Mouse (Mus musculus) cerebral cortex, adult 2 months (tissue): ENCODE results near the gene Theg.

ENCODE experiments used
- WGBS: fragments of 180-500 bp; shearing (Covaris S2); methylation state at CpG from one replicate; pipeline ENCODE4 v1.1.7; 2018; 5-methylcytosine and 5-hydroxymethylcytosine counted together

Gene Theg

DNA sequence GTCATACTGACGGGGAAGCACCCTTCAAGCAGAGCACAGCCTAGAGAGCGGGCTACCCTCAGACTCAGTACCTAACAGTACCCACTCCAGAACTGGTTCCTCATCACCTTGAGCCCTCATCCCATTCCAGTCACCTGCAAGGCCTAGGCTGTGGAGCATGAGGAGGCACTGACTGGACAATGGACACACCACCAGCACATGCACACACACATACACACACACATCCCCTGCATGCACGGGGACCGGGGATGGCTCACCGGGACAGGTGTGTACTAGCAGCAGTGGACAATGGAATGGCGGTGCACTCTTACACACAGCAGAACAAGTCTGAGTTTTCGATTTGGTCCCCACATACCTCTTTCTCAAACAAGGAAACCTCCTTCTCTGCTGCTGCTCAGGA lies 49.9 kb downstream of the Theg start:
- whole genome bisulfite sequencing, result 94% methylated on average over 7 of the region's 7 CpGs

DNA sequence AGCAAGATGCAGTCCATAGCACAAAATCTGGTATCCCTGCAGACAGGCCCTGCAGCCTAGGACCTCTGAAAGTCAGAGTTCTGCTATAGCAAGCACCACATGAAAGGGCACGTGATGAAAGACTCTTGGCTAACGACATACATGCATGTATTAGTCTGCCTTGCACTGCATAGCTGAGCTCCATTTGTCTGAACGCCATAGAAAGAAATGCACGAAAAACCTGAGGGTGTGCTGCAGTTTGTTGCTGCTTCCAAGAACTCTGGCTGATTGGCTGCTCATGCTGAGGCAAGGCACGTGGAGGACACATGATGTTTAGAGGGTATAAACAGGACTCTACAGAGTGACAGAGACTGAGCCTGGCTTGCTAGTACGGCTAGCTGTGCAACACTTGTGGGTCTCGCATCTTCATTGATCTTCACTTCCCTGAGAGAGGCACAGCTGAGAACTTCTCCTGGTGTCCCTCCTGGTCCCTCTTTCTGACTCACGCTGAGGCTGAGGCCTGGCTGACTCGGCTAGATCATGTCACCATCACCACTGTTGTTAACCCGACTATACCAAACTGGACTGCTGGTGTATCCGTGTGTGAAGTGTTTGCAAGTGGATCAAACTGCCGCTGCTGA lies 50.6 kb downstream of the Theg start:
- WGBS, result 72% methylated on average over 12 of the region's 12 CpGs

DNA sequence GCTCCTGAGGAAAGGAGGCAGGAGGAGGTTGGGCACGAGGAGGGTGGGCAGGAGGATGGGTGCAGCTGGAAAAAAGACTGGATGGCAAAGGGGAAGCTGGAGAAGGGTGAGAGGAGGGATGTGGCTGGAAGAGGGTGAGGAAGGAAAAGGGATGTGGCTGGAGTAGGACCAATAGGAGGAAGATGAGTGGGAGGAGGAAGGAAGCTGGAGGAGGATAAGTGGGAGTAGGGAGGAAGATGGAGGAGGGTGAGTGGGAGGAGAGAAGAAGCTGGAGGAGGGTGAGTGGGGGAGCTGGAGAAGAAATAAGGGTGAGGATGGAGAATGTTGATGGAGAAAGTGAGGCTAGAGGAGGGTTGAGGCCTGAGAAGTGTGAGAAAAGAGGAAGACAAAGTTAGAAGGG lies 51.7 kb downstream of the Theg start:
- 63% methylated on average over 1 of the region's 1 CpGs for WGBS

DNA sequence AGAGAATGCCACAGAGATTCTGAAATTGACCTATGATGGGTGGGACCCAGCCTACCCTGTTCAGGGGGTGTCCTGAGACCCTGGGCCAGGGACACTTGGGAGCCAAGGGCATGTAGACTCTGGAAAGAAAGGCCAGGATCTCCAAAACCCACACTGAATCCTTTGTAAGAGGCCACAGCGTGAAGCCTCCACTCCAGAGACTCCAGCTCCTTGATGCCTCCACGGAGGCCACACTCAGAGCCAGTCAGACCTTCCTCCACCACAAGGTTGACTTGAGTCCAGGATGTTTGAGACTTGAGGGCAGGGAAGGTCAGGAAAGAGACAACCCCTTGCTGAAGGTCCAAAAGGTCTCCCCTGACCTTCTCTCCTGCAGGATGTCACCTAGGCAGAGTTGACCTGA lies 52.7 kb downstream of the Theg start:
- WGBS, result 91% methylated on average over 2 of the region's 2 CpGs

DNA sequence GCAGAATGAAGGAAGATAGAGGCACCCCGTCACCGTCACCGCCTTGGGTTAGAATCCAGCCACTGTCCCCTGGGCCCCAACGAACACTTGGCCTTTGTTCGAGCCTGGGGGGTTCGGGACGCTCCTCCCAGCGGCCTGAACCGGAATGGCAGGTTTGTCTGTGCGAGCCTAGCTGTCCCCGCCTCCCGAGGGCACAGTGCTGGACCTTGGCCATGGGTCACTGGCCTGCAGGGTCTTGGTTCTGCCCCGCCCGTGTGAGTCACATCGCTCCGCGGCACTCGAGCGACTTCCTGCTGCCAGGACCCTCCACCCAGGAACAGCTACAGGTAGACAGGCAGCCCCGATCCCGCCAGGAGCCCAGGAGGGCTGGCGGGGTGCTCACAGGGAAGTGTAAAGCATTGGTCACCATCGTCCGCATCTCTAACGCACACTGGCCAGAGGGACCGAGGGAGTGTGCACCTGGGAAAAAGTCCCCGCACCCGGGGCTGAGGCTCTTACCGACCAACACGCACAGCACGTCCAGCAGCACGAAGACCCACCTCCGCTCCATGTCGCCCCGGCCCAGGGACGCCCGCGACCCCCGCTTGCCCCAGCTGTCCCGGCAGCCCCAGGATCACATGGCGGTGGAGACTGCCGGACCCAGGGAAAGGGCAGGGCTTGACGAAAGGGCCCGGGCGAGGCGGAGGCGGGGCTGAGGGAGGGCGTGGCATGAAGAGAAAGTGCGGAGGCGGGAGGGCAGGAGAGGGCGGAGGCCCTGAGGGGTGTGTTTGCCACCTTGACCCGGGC lies 53.8 kb downstream of the Theg start, which contains the start of gene Plpp2:
TSS of gene Plpp2 (minus strand) at position 671 of the 786 bp plus-strand sequence.
- 3% methylated on average over 52 of the region's 52 CpGs for WGBS

DNA sequence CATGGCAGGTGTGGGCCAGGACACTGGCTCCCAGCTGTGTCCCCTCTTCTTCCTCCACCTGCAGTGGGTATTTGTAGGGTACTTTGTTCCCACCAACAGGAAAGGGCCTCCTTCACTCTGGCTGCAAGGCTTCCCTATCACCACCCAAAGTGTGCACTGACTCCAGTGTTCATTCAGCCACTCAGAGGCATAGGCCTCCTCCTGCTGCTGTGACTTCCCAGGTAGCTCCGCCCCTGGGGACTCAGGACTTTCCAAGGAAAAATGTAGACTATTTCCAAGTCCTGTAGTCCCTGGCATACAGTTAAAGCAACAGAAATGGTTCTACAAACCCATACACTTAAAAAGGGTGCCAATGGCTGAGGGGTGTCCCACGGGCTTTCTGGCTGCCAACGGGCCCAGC lies 54.5 kb downstream of the Theg start:
- 51% methylated on average over 3 of the region's 3 CpGs for WGBS

DNA sequence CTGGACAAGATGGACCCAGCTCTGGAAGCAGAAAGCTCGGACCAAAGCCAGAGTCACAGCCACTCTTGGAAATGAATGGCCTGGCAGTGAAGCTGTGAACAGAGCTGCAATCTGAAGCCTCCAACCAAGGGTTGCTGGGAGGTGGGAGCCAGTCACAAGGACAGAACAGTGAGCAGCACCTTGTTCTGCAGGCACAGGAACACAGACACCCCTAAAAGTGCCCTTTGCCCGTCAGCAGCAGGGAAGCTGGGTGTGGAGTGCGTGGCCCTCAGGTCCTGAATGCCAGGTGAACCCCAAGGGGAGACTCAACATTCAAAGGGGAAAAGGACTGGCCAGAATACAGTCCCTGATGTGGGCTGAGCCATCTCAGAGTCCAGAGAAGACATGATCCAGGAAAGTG lies 55.5 kb downstream of the Theg start:
- 88% methylated on average over 3 of the region's 3 CpGs for WGBS

DNA sequence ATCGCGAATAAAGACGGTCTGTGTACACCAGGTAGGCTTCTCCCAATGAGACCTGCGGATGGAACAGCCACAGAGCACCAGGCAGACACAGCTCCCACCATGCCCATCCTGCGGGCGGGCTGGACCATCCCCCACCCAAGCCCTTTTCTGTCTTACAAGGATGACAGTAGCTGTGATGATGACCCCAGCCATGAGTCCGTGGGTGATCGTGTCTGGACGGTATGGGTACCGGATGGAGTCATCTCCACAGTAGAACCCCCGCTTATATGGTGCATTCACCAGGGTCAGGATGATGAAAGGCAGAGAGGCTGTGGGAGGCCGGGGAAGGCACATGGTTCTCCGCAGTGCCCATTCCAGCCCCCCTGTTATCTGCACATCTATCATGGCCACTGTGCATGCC lies 56.4 kb downstream of the Theg start:
- WGBS, result 97% methylated on average over 13 of the region's 13 CpGs

DNA sequence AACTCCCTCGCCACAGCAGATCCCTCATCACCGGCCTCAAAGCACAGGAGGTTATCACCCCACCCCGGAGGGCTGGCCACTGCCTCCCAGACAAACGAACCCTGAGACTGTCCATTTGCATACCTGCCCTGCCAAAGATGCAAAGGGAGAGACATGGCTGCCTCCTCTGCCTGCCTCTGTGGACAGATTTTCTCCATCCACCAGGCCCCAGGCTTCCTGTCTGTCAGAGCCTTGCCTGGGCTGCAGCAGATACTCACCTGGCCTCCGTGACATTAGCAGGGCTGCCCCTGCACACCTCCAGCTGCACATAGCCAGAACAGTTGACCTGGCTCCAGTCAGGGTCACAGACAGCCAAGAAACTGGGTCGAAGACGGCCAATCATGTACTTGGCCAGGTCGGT lies 56.9 kb downstream of the Theg start:
- 78% methylated on average over 8 of the region's 8 CpGs for WGBS

DNA sequence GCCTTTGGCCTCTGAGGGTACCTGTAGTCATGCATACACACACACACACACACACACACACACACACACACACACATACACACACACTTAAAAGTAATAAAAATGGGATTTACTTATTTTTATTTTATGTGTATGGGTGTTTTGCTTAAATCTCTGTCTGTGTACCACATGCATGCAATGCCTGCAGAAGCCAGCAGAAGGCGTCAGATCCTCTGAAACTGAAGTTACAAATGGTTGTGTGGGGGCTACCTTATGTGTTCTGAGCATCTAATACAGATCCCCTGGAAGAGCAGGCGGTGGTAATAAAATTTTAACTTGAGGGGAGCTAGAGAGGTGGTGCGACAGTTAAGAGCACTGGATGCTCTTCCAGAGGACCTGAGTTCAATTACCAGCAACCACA lies 59.0 kb downstream of the Theg start:
- 84% methylated on average over 3 of the region's 3 CpGs for WGBS

DNA sequence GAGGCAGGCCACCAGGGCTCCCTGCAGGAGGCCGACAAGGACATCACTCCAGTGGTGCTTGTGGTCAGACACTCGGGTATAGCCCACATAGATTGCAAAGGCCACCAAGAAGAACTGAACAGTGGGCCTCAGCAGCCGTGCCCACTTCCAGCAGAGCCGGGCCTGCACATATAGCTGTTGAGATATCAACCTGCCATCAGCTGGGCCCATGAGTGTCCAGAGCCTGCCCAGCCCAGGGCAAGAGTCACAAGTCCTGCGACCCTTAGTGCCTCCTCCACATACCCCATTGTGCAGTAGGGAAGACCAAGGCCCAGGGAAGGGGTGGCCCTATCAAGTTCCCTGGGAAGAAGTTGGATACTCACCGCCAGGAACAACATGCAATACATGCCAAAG lies 59.7 kb downstream of the Theg start:
- 90% methylated on average over 6 of the region's 6 CpGs for WGBS

DNA sequence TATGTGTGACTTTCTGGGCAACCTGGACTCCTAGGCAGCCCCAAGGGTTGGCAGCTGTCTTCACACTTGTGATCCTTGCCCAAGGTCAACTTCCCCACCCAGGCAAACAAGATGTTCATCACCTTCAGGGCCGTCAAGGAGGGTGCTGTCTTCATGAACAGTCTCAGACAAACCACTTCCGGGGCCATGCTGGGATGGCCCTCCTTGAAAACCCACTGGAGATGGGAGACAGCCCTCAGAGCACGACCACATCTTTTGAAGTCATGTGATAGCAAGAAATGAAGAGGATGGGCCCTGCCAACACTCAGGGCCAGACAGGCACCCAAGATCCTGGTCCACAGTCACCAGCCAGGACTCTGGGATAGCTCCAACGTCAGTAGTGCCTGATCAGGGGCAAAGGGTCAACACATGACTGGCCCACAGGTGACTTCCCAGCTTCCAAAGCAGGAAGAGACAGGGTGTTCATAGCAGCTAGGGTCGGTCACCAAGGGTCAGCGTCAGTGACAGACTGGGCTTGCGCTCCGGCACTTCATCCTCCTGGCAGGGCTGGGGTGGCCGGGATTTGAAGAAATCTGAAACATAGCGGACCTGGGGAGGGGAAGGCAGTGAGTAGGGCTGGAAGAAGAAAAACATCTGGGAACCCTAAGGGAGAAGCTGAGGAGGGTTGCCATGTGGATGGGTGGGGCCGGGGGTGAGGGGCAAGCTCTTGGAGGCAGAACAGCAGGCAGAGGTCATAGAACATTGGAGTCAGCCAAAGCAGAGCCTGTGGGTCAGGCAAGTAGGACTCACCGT lies 60.3 kb downstream of the Theg start:
- WGBS, result 96% methylated on average over 12 of the region's 12 CpGs
